Mouse (Mus musculus): ENCODE results near the gene Stbd1.

- no peak for TF ChIP-seq POLR2A (IDR thresholded peaks at IDR 0.05; ENCODE audit: insufficient read depth, low read depth, low read length)
- no peak for TF ChIP-seq CTCF (IDR thresholded peaks at IDR 0.05)
Observed at GRCm38 (mm10) chr5:92599030-92599429, 3.8 kb upstream of the Stbd1 start.

All from heart, adult 2 months (tissue).